Mouse (Mus musculus): ENCODE measurements at regions not wholly inside any gene's neighbourhood (a gene's known extent, or its start where the extent isn't known, plus 50 kb on each side); places are given as distances from the start of the nearest gene placed in this dataset.

DNA sequence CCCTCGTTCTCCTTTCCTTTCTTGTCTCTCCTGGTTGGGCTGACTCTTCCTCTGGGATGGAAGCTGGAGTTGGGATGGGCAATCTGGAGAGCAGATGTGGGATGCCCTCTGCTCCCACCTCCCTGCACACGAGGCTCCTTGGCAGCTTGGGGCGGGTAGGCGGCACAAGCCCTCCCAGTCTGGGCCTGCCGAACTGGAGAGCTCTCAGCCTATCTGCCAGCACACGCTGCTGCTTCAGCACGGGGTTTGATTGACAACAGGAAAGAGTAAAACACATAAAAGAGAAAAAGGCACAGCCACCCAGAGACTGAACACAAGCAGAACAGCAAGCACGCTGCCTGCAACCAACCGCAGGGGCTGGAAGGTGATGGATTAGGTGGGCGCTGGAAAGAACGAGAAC is 121.9 kb upstream of the Pja1 start:
- DNase-seq, result peak; percentile 27

DNA sequence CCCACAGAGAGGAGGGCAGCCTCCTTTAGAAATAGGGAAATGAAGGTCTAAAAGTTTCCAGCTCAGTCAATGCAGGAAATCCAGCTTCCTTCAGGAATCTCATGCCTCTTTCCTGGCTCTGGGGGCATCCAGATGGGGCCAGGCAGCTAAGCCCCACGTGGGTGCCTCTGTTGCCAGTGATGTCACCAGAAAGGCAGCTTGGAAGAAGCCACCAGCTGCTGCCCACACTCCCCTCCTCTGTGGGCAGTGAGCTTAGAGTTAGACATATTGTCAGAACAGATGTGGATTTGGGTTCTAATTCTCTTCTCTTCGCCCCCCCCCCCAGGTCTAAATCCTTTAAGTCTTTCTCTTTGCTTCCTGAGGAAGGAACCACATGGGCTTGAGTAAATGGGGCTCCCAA is 116.2 kb upstream of the Pja1 start:
- DNase-seq, result no peak

DNA sequence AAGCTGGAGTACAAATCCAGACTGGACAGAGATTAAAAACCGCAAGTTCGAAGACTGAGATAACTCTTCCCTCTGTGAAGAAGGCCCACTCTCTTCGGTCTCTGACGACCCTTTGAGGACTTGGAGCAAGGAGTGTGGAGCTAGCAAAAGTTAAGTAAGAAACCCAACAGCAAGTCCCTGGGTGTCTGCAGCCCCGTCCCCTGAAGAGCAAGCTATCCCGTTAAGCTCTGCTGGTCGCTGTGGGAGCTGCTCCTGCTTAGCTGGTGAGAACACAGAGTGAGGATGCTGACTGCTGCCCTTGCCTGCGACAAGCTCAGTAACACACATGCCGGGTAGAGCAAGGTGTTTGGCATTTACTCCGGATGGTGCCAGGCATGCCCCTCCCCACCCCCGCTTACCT is 115.2 kb upstream of the Pja1 start:
- DNase-seq, result no peak

DNA sequence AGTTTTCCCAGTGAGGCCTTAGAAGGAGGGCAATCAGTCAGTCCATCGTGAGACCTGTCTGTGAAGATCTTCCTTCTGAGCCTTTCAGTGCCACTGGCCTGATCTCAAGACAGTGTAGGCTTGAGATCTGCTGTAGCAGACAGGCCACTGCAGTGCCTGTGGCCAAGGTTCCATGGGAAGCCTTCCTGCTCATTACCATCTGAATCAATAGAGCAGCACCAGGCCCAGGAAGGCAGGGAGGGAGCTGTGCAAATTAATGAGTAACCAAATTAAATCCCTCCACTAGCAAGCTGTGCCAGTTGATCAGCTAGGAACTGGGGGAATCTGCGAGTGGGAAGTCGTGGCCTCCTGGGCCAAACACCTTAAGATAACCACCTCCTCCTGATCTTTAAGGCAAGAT is 114.6 kb upstream of the Pja1 start:
- DNase-seq, result no peak

DNA sequence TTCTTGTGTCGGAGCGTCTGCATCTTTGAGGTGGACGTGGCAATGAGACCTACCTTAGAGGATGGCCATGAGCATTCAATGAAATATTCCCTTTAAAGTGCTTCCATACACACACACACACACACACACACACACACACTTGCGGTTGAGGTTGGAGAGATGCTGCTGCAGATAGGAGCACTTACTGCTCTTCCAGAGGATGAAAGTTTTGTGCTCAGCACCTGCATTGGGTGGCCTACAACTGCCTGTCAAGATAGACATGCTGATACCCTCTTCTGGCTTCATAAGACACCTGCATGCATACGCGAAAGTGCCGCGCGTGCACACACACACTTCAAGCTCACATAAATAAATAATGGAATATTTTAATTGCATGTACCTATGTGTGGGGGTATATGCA is 111.5 kb upstream of the Pja1 start:
- peak; percentile 52 for DNase-seq

DNA sequence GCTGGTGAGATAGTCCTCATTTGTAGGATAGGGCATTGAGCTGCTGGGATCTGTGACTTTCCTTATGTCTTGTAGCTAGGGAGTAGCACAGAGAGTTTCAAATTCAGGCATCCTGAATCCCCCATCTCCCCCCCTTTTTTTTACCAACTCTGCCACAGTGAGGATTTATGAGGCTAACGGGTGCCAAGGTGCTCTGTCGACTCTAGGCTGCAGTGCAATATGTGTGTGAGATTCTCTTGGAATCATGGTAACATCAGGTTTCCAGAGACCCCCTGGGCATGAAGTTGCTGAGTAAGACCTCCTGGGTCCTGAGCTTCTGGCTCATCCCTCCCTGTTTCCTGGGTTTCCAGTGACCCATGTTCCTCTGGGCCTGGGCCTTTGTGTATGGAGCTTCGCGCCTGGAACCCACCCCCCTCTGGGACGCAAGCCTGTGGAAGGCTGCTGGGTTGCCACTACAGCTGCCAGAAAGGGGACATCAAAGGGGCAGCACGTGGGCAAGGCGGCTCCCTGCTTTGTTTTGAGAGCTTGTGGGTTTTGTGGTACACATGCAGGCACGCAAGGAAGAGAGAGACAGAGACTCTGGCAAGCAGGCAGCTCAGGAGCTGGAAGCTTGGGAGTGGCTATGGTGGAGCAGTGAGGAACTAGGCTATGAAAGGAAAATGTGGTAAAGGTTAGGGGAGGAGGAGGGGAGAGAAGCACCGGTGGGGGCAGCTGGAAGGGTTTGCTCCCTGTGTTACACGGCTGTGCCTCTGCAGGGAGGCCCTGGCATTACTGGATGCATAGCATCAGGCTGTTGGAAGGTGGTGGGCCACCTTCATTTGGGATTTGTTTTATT is 110.8 kb upstream of the Pja1 start:
- DNase-seq, result peak; percentile 60

DNA sequence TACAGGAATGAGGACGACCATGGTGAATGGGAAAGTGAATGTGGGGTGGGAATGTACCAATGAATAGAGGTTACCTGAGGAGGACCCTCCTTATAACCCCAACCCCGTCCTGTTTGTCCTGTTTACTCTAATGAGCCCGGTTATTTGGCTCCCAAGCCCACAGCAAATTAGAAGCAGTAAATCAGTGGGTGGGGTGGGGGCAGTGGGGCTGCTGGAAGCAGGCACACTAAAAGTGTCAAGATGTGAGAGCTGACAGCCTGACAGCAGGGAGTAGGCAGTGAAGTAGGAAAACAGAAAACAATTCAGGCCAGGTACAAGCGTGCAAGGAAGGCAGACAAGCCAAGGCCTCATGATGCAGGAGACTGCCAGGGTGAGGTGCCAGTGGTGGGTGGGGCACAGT is 108.1 kb upstream of the Pja1 start:
- no peak for DNase-seq

DNA sequence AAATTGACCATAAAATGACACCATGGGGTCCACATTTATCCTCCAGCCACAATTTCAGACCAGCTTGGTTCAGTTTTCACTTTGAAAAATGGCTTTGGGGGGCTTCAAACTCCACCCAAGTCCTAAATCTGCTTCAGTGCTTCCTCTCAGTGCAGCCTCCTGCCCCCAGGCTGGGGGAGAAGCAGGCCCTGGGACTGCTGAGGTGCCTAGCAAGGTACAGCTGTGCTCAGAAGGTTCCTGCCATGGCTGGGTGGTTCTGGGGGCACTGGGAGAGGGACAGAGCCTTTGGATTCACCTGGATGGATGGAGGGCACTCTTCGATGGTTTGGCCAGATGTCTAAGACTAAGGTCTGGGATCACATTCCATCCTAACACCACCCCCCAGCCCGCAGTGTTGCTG is 107.7 kb upstream of the Pja1 start:
- DNase-seq, result no peak

DNA sequence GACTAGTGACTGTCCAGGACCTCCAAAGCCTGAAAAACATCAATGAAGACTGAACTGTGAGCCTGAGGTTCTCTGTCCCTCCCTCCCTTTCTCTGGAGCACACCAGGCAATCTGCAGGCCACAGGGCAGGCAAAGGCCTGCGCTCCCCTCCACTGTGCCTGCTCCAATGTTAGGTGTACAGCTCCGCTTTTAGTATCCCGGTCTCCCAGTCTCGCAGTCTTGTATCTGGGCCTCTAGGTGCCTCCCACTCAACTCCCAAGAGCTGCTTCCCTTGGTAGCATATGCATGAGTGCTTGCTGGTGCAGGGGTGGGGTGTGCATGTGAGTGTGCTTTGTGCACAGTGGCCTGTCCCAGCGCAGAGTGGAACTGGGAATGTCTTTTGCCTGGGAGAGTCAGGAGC is 104.0 kb upstream of the Pja1 start:
- DNase-seq, result no peak

DNA sequence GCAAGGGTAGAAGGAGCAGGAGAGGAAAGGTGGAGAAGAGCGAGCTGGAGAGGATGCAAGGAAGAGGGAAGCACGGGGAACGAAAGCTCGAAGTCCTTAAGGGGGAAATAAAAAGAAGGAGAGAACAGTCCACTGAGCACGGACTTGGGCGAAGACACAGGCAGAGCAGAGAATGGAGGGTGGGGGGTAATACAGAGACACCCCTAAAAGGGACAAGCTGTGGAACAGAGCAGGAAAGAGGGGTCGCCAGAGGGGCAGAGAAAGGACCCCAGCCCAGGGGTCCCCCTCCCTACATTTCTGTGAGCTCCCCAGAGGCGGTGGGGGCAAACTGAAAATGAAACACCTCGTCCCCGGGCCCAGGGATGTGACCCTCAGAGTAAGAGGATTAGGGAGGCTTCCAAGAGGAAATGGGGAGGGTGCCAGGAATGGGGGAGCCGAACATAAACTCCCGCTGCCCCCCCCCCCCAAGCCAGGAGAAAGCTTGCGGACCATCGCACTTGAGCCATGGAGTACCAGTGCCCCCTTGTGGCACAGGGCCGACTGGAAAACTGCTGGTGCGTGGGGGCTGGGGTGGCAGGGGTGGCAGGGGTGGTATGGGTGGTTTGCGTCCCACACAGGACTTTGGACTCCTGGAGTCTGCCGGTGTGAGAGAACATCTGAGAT is 103.5 kb upstream of the Pja1 start:
- DNase-seq, result peak; percentile 43

DNA sequence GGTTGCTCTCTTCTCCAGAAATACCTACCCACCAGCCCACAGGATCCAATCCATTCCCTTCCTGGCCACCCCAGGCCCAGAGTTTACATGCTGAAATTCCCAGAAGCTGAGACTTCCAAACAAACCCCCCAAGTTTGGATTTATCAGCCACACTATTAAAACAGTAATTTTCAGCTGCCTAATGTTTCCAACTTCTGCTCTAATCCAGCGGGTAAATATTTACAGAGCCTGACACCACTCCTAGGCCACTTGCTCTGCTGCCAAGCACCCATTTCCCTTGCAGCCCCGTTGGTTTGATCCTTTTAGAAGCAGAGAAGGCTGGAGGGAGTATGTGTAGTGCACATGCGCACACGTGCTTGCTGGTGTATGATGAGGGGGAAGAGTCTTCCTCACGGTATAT is 99.1 kb upstream of the Pja1 start:
- no peak for DNase-seq

DNA sequence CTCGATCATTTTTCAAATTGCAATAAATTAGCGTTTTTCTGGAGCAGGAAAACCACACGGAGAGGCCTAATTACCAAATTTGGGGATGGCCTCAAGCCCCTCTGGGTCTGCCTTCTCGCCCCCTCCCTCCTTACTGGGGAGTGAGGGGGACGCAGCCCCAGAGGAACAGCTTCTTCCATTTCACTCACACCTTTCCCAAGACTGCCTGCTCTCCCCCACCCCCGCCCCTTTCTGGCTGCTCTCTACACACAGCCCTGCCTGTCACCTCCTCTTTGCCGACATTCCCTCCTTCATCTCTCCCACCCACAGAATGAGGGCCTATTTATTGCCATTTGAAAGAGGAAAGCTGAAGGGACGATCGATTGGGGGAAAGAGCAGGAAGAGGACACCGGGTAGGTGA is 97.2 kb upstream of the Pja1 start:
- DNase-seq, result no peak

DNA sequence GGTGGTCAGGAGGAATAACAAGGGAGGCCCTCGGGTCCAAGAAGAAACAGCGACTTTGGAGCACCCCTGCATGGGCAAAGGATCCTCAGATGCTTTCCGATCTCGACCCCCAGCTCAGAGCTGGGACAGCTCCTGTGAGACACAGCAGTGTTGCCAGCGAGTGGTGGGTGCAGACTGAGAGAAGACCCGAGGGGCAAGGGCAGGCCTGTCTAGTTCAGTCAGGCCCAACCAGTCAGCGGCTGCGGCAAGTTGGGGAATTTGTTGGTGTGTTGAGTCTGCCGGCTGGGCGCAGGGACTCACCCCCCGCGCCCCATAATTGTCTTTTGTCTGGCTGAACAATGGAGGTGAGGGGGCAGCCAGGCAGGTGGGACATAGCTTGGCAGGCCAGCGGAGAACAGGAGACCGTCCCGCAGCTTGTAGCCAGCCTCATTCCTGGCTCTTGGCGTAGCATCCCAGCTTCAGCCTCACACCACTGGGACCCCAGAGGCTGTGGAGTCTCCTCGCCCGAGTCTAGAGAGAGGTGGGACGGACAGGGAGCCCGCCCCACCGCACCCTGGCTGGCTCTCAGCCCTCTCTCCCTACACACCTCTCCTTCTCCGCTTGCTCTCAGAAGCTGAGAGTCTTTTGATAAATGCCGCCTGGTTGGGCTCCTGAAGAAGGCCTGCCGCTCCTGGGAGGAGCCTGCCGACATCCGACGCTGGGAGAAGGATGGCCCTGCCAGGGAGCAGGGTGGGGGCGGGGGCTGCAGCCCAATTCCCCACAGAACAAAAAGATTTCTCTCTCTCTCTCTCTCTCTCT is 96.5 kb upstream of the Pja1 start:
- no peak for DNase-seq

DNA sequence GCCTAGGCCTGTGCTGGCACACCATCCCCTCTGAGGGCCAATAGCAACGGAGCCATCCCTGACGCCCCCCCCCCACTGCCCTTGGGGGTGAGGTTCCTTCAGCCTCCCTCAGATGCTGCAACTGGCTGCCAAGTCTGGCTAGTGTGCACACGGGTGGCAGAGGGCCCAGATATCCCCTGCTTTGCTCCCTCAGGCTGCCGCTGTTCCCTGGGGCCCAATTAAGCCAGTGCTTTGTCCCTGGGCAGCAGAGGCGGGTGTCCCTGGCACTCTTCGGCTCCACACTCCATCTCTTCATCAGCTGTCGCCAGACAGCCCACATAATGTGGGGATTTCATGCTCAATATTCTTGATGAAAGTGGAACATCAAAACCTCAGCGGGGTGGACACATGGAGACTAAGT is 90.9 kb upstream of the Pja1 start:
- no peak for DNase-seq

DNA sequence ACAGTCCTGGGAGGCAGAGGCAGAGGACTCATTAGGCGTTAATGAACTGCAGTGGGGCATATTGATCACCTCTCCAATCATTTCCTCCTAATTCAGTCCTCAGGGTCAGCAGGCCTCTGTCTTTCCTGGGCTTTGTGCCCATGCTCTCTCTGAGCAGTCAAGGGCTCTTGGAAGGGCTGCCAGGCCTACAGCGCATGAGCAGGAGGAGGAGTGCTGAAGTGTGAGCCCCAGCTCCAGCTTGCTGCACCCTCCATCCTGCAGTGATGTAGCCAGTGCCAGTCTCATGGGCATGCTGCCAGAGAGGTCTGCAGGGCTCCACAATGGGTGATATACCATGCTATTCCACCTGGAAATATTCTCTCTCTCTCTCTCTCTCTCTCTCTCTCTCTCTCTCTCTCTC is 89.6 kb upstream of the Pja1 start:
- no peak for DNase-seq

DNA sequence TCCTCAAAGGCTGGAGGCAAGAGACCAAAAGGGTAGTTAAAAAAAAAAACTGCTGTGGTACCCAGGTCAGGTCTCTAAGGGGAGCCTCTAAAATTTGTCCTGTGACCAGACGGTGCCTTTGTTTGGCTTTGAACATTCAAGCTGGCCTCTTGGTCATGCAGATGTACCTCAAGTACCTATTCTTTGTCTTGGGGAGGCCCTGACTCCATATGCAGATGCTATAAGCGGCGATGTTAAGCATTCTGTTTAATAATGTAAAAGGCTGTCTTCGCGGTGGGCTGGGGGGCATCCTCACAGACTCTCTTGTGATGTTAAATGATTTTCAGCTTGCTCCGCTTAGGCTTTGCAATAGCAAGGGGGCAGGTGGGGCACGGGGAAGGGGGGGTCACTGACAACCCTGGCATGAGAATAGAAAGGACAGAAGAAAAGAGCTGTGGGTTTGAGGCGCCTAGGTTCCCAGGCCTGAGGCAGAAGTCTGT is 85.8 kb upstream of the Pja1 start:
- no peak for DNase-seq

DNA sequence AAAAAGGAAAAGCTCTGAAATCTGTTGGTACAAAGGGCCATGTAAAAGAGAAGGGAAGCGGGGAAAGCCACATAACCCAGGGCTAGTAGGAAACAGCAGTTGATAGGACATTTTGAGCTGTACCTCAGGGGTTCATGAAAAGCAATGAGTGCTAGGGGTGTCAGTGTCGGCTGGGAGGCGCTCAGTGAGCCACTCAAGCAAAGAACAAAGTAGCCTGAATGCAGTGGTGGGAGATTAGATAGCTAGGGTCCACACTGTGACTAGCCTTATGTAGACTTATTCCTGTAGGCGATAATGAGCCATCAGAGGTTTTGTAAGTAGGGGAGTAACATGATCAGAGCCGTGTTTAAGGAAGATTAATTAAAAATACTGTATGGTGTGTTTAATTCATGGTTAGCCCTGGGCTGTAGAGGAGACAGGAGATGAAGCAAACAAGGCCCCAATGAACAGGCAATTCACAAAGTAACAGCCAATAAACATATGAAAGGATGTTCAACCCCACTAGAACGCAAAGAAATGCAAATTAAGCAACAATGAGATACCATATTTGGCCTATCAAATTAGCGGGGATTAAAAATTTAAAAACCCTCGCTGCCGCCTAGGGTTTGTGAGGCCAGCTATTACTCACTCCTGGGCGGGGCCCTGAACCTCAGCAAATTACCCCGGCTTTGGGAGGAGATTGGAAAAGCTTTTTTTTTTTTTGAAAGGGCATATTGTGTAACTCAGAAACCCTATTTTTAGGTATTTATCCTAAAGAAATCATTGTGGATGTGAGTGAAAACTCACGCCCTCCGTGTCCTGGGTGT is 85.1 kb upstream of the Pja1 start:
- DNase-seq, result no peak

DNA sequence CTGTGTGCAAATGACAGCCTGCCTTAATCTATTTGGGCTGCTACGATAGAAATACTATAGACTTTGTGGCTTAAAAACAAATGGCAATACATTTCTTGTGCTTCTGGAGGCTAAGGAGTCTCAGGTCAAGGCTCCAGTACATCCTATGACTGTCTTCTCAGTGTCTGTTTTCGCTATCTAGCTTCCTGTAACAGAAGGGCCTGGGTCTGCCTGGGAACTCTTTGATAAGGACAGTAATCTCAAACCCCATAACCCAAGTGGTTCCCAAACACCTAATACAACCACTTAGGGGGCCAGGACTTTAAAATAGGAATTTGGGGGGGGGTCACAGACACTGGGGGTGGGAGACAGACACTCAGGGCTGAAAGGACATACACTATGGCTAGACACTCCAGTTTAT is 81.7 kb upstream of the Pja1 start:
- no peak for DNase-seq

DNA sequence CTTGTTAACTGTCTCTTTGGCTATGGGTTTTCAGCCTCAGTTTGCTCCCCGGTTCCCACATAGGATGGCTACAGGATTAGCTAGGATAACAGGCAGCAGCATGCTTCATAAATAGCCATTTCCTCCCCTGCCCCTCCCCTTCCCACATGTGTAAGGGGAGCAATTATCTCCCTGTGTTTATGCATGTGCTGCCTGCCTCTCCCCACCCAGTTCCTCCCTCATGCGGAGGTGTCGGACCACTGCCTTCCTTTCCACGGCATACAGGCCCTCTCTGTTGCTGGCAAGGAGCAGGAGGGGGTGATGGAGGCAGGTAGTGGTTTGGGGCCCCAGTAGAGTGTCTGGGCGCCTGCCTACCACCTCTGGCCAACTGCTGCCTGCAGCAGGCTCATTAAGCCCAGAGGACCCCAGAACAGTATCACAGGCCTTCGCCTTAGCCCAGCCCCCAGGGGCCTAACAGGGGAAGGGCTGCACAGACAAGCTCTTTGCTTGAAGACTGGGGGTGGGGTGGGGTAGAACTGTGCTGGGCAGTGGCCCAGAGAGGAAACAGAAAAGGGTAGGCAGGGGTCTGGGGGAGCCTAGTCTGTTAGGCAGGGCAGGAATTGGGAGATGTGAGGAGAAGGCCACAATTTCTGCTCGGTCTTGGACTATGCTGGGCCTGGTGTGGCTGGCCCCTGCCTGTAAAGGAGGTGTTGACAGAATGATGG is 79.1 kb upstream of the Pja1 start:
- DNase-seq, result no peak

DNA sequence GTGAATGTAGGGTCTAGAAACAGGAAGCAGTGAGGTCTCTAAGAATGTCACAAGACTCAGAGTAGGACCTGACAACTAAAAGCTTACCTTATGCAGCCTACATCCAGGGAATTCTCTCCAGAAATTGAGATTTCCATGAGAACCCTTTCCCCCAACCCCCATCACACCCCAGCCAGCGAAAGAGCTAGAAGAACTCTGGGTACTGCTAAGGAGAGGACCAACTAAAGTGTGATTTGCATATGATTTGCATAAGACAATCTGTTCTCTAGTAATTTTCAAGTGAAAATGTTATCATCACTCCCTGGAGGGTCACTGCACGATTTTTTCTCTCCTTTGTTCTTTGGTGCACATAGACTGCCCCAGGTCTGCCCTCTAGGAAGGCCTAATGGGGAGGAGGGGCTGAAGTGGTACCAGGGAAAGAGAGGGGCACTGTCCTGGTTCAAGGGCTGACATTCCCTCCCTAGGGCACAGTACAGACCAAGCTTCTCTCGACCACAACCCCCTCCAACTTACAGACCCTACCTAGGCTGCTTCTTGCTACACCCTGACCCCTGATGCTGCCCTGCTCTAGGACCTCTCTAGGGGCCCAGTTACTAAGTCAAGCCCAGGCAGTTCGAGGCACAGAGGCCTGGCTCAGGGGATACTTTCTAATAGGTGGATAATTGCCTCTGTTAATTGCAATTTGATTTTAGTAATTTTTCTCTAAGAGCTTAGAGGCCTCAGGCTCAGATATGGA is 77.4 kb upstream of the Pja1 start:
- DNase-seq, result no peak

DNA sequence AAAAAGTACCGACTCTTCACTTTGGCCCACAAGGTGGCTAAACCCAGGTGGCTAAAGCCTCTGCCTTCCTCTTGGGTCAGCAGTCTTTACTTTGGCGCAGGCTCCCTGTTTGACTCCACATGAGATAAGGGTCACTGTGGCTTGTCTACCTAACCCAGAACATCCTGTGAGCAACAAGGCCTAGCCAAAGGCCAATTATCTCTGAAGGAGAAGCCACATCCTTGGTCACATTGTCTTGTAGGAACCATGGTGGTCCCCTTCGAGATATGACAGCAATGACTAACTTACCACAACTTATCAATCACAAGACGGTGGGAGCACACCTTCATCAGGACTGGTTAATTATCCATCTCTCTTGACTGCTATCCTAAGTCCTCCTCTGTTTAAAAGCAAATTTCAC is 73.3 kb upstream of the Pja1 start:
- no peak for DNase-seq

DNA sequence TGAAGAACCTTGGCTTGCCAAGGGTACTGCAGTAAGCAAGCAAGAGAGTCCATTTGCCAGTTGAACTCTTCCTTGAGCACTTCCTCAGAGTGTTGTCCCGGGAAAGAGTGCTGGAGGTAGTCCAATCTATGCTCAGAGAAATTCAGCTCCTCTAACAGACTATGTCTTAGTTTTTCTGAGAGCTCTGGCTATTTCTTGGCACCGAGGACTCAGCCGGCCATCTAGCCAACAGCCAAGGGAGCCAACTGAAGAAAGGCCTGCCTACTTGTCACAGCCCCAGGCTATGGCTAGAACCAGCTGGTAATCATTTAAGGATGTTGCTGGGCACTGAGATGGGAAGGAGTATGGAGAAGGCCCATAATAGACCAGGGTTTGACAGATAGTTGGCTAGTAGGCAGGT is 70.8 kb upstream of the Pja1 start:
- no peak for DNase-seq

Data from thymus, postnatal 25 days (tissue).